ENCODE assay signal across 19 mouse cellular contexts in the genomic region with DNA sequence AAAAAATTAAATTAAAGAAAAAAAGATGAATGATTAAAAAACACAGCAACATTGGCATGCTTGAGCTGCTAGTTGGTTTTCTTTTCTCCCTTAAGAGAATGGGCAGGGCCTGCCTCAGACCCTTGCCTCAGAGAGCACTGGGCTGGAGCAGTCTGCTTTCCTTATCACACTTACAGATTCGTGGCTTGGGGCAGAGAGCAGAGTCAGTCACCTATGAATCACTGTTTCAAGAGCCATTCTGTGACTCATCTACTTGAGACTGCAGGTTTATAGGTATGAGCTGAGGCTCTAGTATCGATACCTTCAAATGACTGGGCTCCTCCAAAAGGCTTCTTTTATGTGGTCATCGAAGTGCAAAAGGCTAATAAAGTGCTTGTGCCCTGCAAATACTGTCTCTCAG. TPM values are rescaled to one million over a fixed set of nuclear protein-coding genes. Genes with fewer than 3 reads are reported as not detected.
DNase-seq lines count a peak whose midpoint lies in the region; ATAC-seq and TF ChIP-seq lines count a peak whose summit lies in the region.
"Had no signal": no experiment of that assay in that cellular context is flagged by ENCODE, and none has a peak within 500 bp of the region (broad histone marks: within the 10 kb centered on the region; RNA-seq: fewer than 3 reads in every experiment).

No protein-coding gene starts in this region.

- no peak for TF ChIP-seq CTCF in stomach, postnatal 0 days (IDR thresholded peaks at IDR 0.05; ENCODE audit: low read depth)

- no peak overlapping the region for H3K4me2 ChIP-seq in intestine, embryonic 15.5 days (replicated peaks)
- no peak overlapping the region for H3K4me2 ChIP-seq in stomach, postnatal 0 days (replicated peaks; ENCODE audit: low read depth)
- no peak overlapping the region for H3K4me2 ChIP-seq in midbrain, embryonic 16.5 days (ENCODE audit: low read length)
- H3K4me2 ChIP-seq: embryonic facial prominence, embryonic 13.5 days; forebrain, embryonic 13.5 days; heart, embryonic 12.5 days; hindbrain, embryonic 15.5 days had no signal

- no peak overlapping the region for H3K27ac ChIP-seq in intestine, embryonic 15.5 days
- H3K27ac ChIP-seq in stomach, postnatal 0 days (replicated peaks): no peak overlapping the region
- H3K27ac ChIP-seq in midbrain, embryonic 16.5 days (ENCODE audit: low read length): no peak overlapping the region
- H3K27ac ChIP-seq: embryonic facial prominence, embryonic 13.5 days; forebrain, embryonic 13.5 days; gastrocnemius, adult 2 months; hindbrain, embryonic 15.5 days had no signal

- no peak for TF ChIP-seq EP300 in stomach, postnatal 0 days (optimal IDR thresholded peaks at IDR 0.05)

- H3K9me3 ChIP-seq in intestine, embryonic 15.5 days: no peaks in the 10 kb centered on the region
- H3K9me3 ChIP-seq in stomach, postnatal 0 days (ENCODE audit: control insufficient read depth, low read length): no peaks in the 10 kb centered on the region
- no peaks in the 10 kb centered on the region for H3K9me3 ChIP-seq in midbrain, embryonic 16.5 days (replicated peaks; ENCODE audit: control insufficient read depth, low read length, poor library complexity, severe bottlenecking)
- H3K9me3 ChIP-seq: embryonic facial prominence, embryonic 13.5 days; forebrain, embryonic 13.5 days; heart, embryonic 12.5 days; hindbrain, embryonic 15.5 days had no signal

- H3K9ac ChIP-seq in intestine, embryonic 15.5 days: no peak overlapping the region
- no peak overlapping the region for H3K9ac ChIP-seq in stomach, postnatal 0 days (ENCODE audit: low read length)
- H3K9ac ChIP-seq in midbrain, embryonic 16.5 days (ENCODE audit: low read depth, low read length): no peak overlapping the region
- H3K9ac ChIP-seq: embryonic facial prominence, embryonic 13.5 days; forebrain, embryonic 13.5 days; forebrain, postnatal 0 days; heart, embryonic 12.5 days; hindbrain, embryonic 15.5 days had no signal

- no peak overlapping the region for H3K4me3 ChIP-seq in intestine, embryonic 15.5 days (replicated peaks)
- H3K4me3 ChIP-seq in stomach, postnatal 0 days (ENCODE audit: low read depth, low read length): no peak overlapping the region
- H3K4me3 ChIP-seq in midbrain, embryonic 16.5 days (ENCODE audit: low read depth, low read length): no peak overlapping the region
- H3K4me3 ChIP-seq: embryonic facial prominence, embryonic 13.5 days; forebrain, embryonic 13.5 days; gastrocnemius, adult 2 months; heart, embryonic 12.5 days; hindbrain, embryonic 15.5 days had no signal

- H3K4me1 ChIP-seq in intestine, embryonic 15.5 days (replicated peaks): no peaks in the 10 kb centered on the region
- H3K4me1 ChIP-seq in stomach, postnatal 0 days (replicated peaks; ENCODE audit: control insufficient read depth, insufficient read depth): no peaks in the 10 kb centered on the region
- no peaks in the 10 kb centered on the region for H3K4me1 ChIP-seq in midbrain, embryonic 16.5 days (ENCODE audit: control insufficient read depth, insufficient read depth, low read length)
- H3K4me1 ChIP-seq: forebrain, embryonic 13.5 days; heart, embryonic 12.5 days; hindbrain, embryonic 15.5 days had no signal

- peak; percentile 88 for ATAC-seq in intestine, embryonic 15.5 days
- ATAC-seq in stomach, postnatal 0 days (ENCODE audit: low FRiP score, low TSS enrichment): peak; percentile 87
- ATAC-seq in midbrain, embryonic 16.5 days: no peak
- ATAC-seq: CD4-positive, CD25-positive, alpha-beta regulatory T cell, adult 4 months; forebrain, embryonic 13.5 days; forebrain, postnatal 0 days had no signal

- WGBS in intestine, embryonic 15.5 days: 51% methylated on average over 3 of the region's 3 CpGs
- 60% methylated on average over 3 of the region's 3 CpGs for WGBS in stomach, postnatal 0 days
- WGBS in midbrain, embryonic 16.5 days: 84% methylated on average over 3 of the region's 3 CpGs

- H3K27me3 ChIP-seq in intestine, embryonic 15.5 days (replicated peaks): no peaks in the 10 kb centered on the region
- H3K27me3 ChIP-seq in stomach, postnatal 0 days (ENCODE audit: control insufficient read depth, insufficient read depth, low read length): no peaks in the 10 kb centered on the region
- no peaks in the 10 kb centered on the region for H3K27me3 ChIP-seq in midbrain, embryonic 16.5 days (ENCODE audit: control insufficient read depth, insufficient read depth, low read depth, low read length)
- H3K27me3 ChIP-seq: embryonic facial prominence, embryonic 13.5 days; forebrain, embryonic 13.5 days; heart, embryonic 12.5 days; hindbrain, embryonic 15.5 days had no signal

- peak; percentile 24 for DNase-seq in lung, postnatal 36 days
- DNase-seq in lung, postnatal 14 days: no peak
- DNase-seq in stomach, postnatal 0 days (ENCODE audit: low spot score): no peak
- DNase-seq in cerebellum, adult 9-10 months: no peak
- DNase-seq: adrenal gland, postnatal 10 days; B cell, adult 2 months; cerebellum, adult 11 months; cerebellum, adult 8-10 months; cerebellum, postnatal 25 days; forebrain, postnatal 0 days; gastrocnemius, adult 2 months; gastrocnemius, postnatal 25 days had no signal

- no peaks in the 10 kb centered on the region for H3K36me3 ChIP-seq in intestine, embryonic 15.5 days
- no peaks in the 10 kb centered on the region for H3K36me3 ChIP-seq in stomach, postnatal 0 days (ENCODE audit: control insufficient read depth, insufficient read depth, low read length)
- peaks cover 2% of the 10 kb centered on the region; the same call in 1 of the 2 replicates for H3K36me3 ChIP-seq in midbrain, embryonic 16.5 days (ENCODE audit: control insufficient read depth, insufficient read depth, low read length)
- H3K36me3 ChIP-seq: hindbrain, embryonic 15.5 days had no signal

RNA-seq across cellular contexts. Expression of gene Hspbap1, which starts 42.9 kb away (rescaled TPM):
- 17.6 and 18.4 TPM in 2 replicates for polyA plus RNA-seq in intestine, embryonic 15.5 days (2015; fragmentation: Nextera tagmentation; extraction: Ambion mirVana)
- polyA plus RNA-seq in stomach, postnatal 0 days (2015; fragmentation: Nextera tagmentation; extraction: Ambion mirVana): 6.8 and 7.1 TPM in 2 replicates
- 16.1 TPM in 2 replicates for polyA plus RNA-seq in midbrain, embryonic 16.5 days (2015; fragmentation: Nextera tagmentation; extraction: Ambion mirVana)

RNA-seq across cellular contexts. Expression of gene Dirc2, which starts 44.0 kb away (rescaled TPM):
- 12.0 and 13.2 TPM in 2 replicates for polyA plus RNA-seq in intestine, embryonic 15.5 days (2015; fragmentation: Nextera tagmentation; extraction: Ambion mirVana)
- polyA plus RNA-seq in stomach, postnatal 0 days (2015; fragmentation: Nextera tagmentation; extraction: Ambion mirVana): 10.9 and 11.5 TPM in 2 replicates
- polyA plus RNA-seq in midbrain, embryonic 16.5 days (2015; fragmentation: Nextera tagmentation; extraction: Ambion mirVana): 30.7 and 32.0 TPM in 2 replicates

RNA-seq across cellular contexts. Expression of gene Parp14, which starts 58.2 kb away (rescaled TPM):
- polyA plus RNA-seq in intestine, embryonic 15.5 days (2015; fragmentation: Nextera tagmentation; extraction: Ambion mirVana): 1.2 and 2.2 TPM in 2 replicates
- 1.4 and 1.7 TPM in 2 replicates for polyA plus RNA-seq in stomach, postnatal 0 days (2015; fragmentation: Nextera tagmentation; extraction: Ambion mirVana)
- polyA plus RNA-seq in midbrain, embryonic 16.5 days (2015; fragmentation: Nextera tagmentation; extraction: Ambion mirVana): 0.15 and 0.27 TPM in 2 replicates
